Mouse (Mus musculus): Measurements from ENCODE around the gene Nkx6-2.

- no peak for TF ChIP-seq POLR2A (IDR thresholded peaks at IDR 0.05; ENCODE audit: insufficient read length, low read depth)
- TF ChIP-seq POLR2AphosphoS2 (IDR thresholded peaks at IDR 0.05; ENCODE audit: insufficient read length, low read depth) = no peak
- no peak for TF ChIP-seq TCF12 (IDR thresholded peaks at IDR 0.05; ENCODE audit: insufficient read depth, poor library complexity, severe bottlenecking)
- TF ChIP-seq USF1 (IDR thresholded peaks at IDR 0.05; ENCODE audit: low read depth) = no peak
- no peak for TF ChIP-seq REST (IDR thresholded peaks at IDR 0.05; ENCODE audit: insufficient read depth, insufficient read length)
- no peak for TF ChIP-seq MYOG (IDR thresholded peaks at IDR 0.05; ENCODE audit: control insufficient read depth in 1 of 3, insufficient read depth in 1 of 3, insufficient read length in 2 of 3, low read depth in 2 of 3)
- no peak for TF ChIP-seq E2F4 (IDR thresholded peaks at IDR 0.05; ENCODE audit: insufficient read depth)
- no peak for TF ChIP-seq TCF3 (IDR thresholded peaks at IDR 0.05; ENCODE audit: insufficient read length, low read depth)
These were observed 42.6 kb upstream of the Nkx6-2 start for GRCm38 (mm10) chr7:139625156-139625555.
